Mouse (Mus musculus) kidney, adult 2 months (tissue): ENCODE results near the gene Maml2.
A peak's percentile ranks its signal among the peaks of the same experiment; 100 is the strongest.

ENCODE experiments used
- CTCF ChIP-seq: fragments of 200-500 bp; conservative IDR thresholded peaks from 2 replicates; pipeline ENCODE4 v1.5.1; 2011; ENCODE audit warnings: low read depth, mild to moderate bottlenecking, control low read depth, low read length, moderate library complexity, mixed read lengths; ENCODE audit not compliant: insufficient read depth, insufficient read length
- POLR2A ChIP-seq: fragments of 200-500 bp; IDR thresholded peaks from one replicate; pipeline ENCODE4 v1.6.1; 2011; ENCODE audit warnings: low read depth, low read length, control low read depth

GRCm38 (mm10) chr9:13716316-13717099 is 418.8 kb downstream of the Maml2 start:
- no peak for TF ChIP-seq POLR2A
- TF ChIP-seq CTCF, result peak; percentile 83
